Mouse (Mus musculus) stomach, postnatal 0 days (tissue): ENCODE results near the gene Lrmda.

Source experiments
- CTCF ChIP-seq: IDR thresholded peaks from 2 replicates; pipeline ENCODE4 v1.5.1; 2016; ENCODE audit warnings: antibody characterized with exemption, low read depth, mild to moderate bottlenecking, moderate library complexity
- EP300 ChIP-seq: optimal IDR thresholded peaks from 2 replicates; pipeline ENCODE3; 2016; ENCODE audit warnings: antibody characterized with exemption

- TF ChIP-seq CTCF, result no peak
- TF ChIP-seq EP300, result no peak
Observed at GRCm38 (mm10) chr14:22049282-22049681, 29.8 kb downstream of the Lrmda start.
